Mouse (Mus musculus) CH12.LX (cell line): ENCODE data around the gene Skp2. TPM values are rescaled to one million over a fixed set of nuclear protein-coding genes. Genes with fewer than 3 reads are reported as not detected.

Experiments
- DNase-seq: peaks from one replicate; pipeline ENCODE4 v3.0.0-alpha.2; 2013; ENCODE audit errors: extremely low read depth
- H3K27ac ChIP-seq: 2 replicates; pipeline ENCODE4 v1.5.1; 2012; ENCODE audit warnings: low read depth, mild to moderate bottlenecking, control low read depth, moderate library complexity; ENCODE audit not compliant: insufficient read depth
- H3K27me3 ChIP-seq: replicated peaks from 2 replicates; pipeline ENCODE3; 2012; ENCODE audit warnings: inconsistent platforms
- H3K36me3 ChIP-seq, 2 experiments: replicated peaks in 1 of 2; 2 replicates each; pipeline versions ENCODE3 to v1.6.1; 2012; ENCODE audit warnings: inconsistent platforms in 1 of 2, low read length in 1 of 2, mild to moderate bottlenecking in 1 of 2, mixed read lengths in 1 of 2, moderate library complexity in 1 of 2; ENCODE audit not compliant: control insufficient read depth in 1 of 2, insufficient read depth in 1 of 2
- H3K4me1 ChIP-seq, 2 experiments: 2 replicates each; pipeline ENCODE4 v1.6.1; 2012; ENCODE audit warnings: inconsistent platforms in 1 of 2, moderate library complexity in 1 of 2; ENCODE audit not compliant: insufficient read depth in 2 of 2, control insufficient read depth in 1 of 2
- H3K4me2 ChIP-seq: 2 replicates; pipeline ENCODE4 v1.6.1; 2012; ENCODE audit warnings: low read depth, mild to moderate bottlenecking, control low read depth; ENCODE audit not compliant: poor library complexity, insufficient read depth, severe bottlenecking
- H3K4me3 ChIP-seq, 3 experiments: fragments of 150-350 bp in 1 of 3; sonication (generic) in 1 of 3; replicated peaks in 1 of 3; 2 replicates each; pipeline versions ENCODE3 to v1.5.1; 2011 to 2012; ENCODE audit warnings: low read depth in 2 of 3, low read length in 2 of 3, mild to moderate bottlenecking in 2 of 3, moderate library complexity in 2 of 3, control low read depth in 1 of 3, improper control_type of control experiment in 1 of 3, inconsistent platforms in 1 of 3, mixed read lengths in 1 of 3; ENCODE audit not compliant: poor library complexity in 1 of 3
- H3K79me2 ChIP-seq: replicated peaks from 2 replicates; pipeline ENCODE4 v1.6.1; 2012; ENCODE audit warnings: mild to moderate bottlenecking, moderate library complexity; ENCODE audit not compliant: control insufficient read depth, poor library complexity, insufficient read depth, severe bottlenecking; ENCODE audit errors: extremely low read depth
- H3K9ac ChIP-seq: 2 replicates; pipeline ENCODE4 v1.6.1; 2012; ENCODE audit warnings: low read depth, mild to moderate bottlenecking, control low read depth, moderate library complexity; ENCODE audit not compliant: insufficient read depth
- H3K9me3 ChIP-seq: replicated peaks from 2 replicates; pipeline ENCODE3; 2012; ENCODE audit warnings: low read length, inconsistent platforms, mixed read lengths
- BHLHE40 ChIP-seq: IDR thresholded peaks from 2 replicates; pipeline ENCODE4 v1.6.1; 2011; ENCODE audit warnings: mild to moderate bottlenecking, low read depth, low read length, improper control_type of control experiment
- CHD1 ChIP-seq: IDR thresholded peaks from 2 replicates; pipeline ENCODE4 v1.6.1; 2012; ENCODE audit warnings: low read depth, low read length, improper control_type of control experiment, inconsistent platforms
- CTCF ChIP-seq, 2 experiments: IDR thresholded peaks in 1 of 2; conservative IDR thresholded peaks in 1 of 2; 2 replicates each; pipeline ENCODE4 v1.5.1; 2011 to 2012; ENCODE audit warnings: low read depth in 2 of 2, low read length in 2 of 2, improper control_type of control experiment in 1 of 2, inconsistent platforms in 1 of 2, mild to moderate bottlenecking in 1 of 2, moderate library complexity in 1 of 2
- ELF1 ChIP-seq: IDR thresholded peaks from 2 replicates; pipeline ENCODE4 v1.6.1; 2014; ENCODE audit warnings: low read depth, mild to moderate bottlenecking, inconsistent platforms, low read length, improper control_type of control experiment
- EP300 ChIP-seq: IDR thresholded peaks from 2 replicates; pipeline ENCODE4 v1.6.1; 2011; ENCODE audit warnings: low read length, improper control_type of control experiment
- ETS1 ChIP-seq: conservative IDR thresholded peaks from 2 replicates; pipeline ENCODE4 v1.6.1; 2012; ENCODE audit warnings: low read depth, mild to moderate bottlenecking, inconsistent platforms, low read length, improper control_type of control experiment, moderate library complexity
- GABPA ChIP-seq: IDR thresholded peaks from 2 replicates; pipeline ENCODE4 v1.6.1; 2012; ENCODE audit warnings: low read depth, low read length, improper control_type of control experiment, inconsistent platforms; ENCODE audit not compliant: insufficient replicate concordance
- JUND ChIP-seq: conservative IDR thresholded peaks from 2 replicates; pipeline ENCODE4 v1.6.1; 2011; ENCODE audit warnings: low read depth, low read length, improper control_type of control experiment
- MAZ ChIP-seq: IDR thresholded peaks from 2 replicates; pipeline ENCODE4 v1.6.1; 2012; ENCODE audit warnings: low read depth, mild to moderate bottlenecking, inconsistent platforms, low read length, improper control_type of control experiment, moderate library complexity
- MYC ChIP-seq: IDR thresholded peaks from 2 replicates; pipeline ENCODE4 v1.6.1; 2011; ENCODE audit warnings: low read depth, mild to moderate bottlenecking, improper control_type of control experiment, low read length
- POLR2AphosphoS2 ChIP-seq: IDR thresholded peaks from 2 replicates; pipeline ENCODE4 v1.6.1; 2011; ENCODE audit warnings: low read depth, low read length, improper control_type of control experiment
- RAD21 ChIP-seq: IDR thresholded peaks from 2 replicates; pipeline ENCODE4 v1.6.1; 2011; ENCODE audit warnings: low read depth, mild to moderate bottlenecking, low read length, improper control_type of control experiment, moderate library complexity
- SMC3 ChIP-seq: IDR thresholded peaks from 2 replicates; pipeline ENCODE4 v1.6.1; 2011; ENCODE audit warnings: low read depth, low read length, improper control_type of control experiment
- TCF12 ChIP-seq: IDR thresholded peaks from 2 replicates; pipeline ENCODE4 v1.6.1; 2014; ENCODE audit warnings: low read depth, mild to moderate bottlenecking, inconsistent platforms, low read length, improper control_type of control experiment
- ZC3H11A ChIP-seq: IDR thresholded peaks from 2 replicates; pipeline ENCODE4 v1.6.1; 2012; ENCODE audit warnings: low read depth, mild to moderate bottlenecking, inconsistent platforms, low read length, improper control_type of control experiment
- ZKSCAN1 ChIP-seq: IDR thresholded peaks from 2 replicates; pipeline ENCODE4 v1.6.1; 2012; ENCODE audit warnings: low read depth, inconsistent platforms, low read length, improper control_type of control experiment, borderline replicate concordance
- ZMIZ1 ChIP-seq: IDR thresholded peaks from 2 replicates; pipeline ENCODE4 v1.6.1; 2012; ENCODE audit warnings: low read depth, mild to moderate bottlenecking, inconsistent platforms, low read length, improper control_type of control experiment
- ZNF384 ChIP-seq: IDR thresholded peaks from 2 replicates; pipeline ENCODE4 v1.6.1; 2012; ENCODE audit warnings: low read depth, low read length, improper control_type of control experiment, inconsistent platforms
- dilution Hi-C: fragments of 300-500 bp; cut with MboI; formaldehyde crosslinking; loops from 2 replicates; pipeline ENCODE4 v1.14.3; 2020; ENCODE audit warnings: low sequenced_read_pairs; ENCODE audit not compliant: extremely low pct_unique_long_range_greater_than_20kb, extremely low pct_ligation_motif_present
- in situ Hi-C: fragments of 300-500 bp; cut with MboI; formaldehyde crosslinking; loops from 3 replicates; pipeline ENCODE4 v1.14.3; 2019; ENCODE audit warnings: low sequenced_read_pairs, low pct_ligation_motif_present, low pct_unique_long_range_greater_than_20kb, mixed read lengths
- polyA plus RNA-seq: library from polyadenylated mRNA; unstranded; fragments of >175 nt; gene quantifications from 2 replicates; pipeline ENCODE4 v1.2.1, GENCODE M21; 2012; ENCODE audit warnings: low read depth; ENCODE audit not compliant: insufficient read length
- total RNA-seq, 2 experiments: library from RNA; depleted of rRNA; stranded (reverse); fragments of 300-350 nt in 1 of 2; fragments of >200 nt in 1 of 2; gene quantifications; 2 replicates each; pipeline ENCODE4 v1.2.3; 2012 to 2014

The Skp2 gene
- total and polyA plus RNA-seq, 3 experiments: 14.1 to 23.2 (median 23.1) TPM

DNA sequence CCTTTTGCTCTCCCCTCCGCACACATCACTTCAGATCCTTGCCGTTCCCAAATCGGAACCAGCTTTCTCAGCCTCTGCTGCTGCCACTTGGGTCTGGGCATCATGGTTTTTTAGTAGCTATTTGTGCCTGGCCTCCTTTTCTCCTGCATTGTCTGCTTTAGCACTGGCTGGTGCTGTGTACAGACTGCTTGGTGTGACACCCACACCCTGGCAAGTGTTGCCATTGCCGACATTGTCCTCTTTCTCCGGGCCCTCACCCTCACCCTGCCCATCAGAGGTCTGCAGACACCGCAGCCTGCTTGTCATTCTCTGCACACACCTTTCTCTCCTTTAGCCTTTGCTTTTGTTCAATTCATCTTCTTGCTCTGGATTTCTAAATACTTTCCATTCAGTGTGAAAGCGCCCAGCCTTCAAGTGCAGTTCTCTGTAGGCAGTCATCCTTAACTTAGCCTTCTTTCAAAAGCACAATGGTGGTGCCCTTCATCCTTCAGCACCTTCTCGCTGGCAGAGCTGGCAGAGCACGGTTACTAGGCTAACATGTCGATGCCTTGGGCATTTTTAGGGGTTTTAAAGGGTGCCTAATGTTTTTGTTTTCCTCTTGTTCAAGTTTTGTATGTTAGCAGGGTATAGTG, 54.7 kb downstream of the Skp2 start:
- H3K9me3 ChIP-seq: no peaks in the 10 kb centered on the region
- peaks cover 11 to 81% of the 10 kb centered on the region in 2 experiments for H3K36me3 ChIP-seq
- in situ Hi-C loops: no loop called here
- H3K27ac ChIP-seq: no peak overlapping the region
- no peaks in the 10 kb centered on the region for H3K27me3 ChIP-seq
- no peak overlapping the region for H3K4me2 ChIP-seq
- no peak for TF ChIP-seq ETS1
- no peak for TF ChIP-seq ZMIZ1
- TF ChIP-seq MAZ: no peak
- TF ChIP-seq POLR2AphosphoS2: no peak
- TF ChIP-seq SMC3: no peak
- no peak for TF ChIP-seq ZC3H11A
- TF ChIP-seq ZKSCAN1: no peak
- H3K79me2 ChIP-seq: no peaks in the 10 kb centered on the region
- no peak for DNase-seq
- H3K9ac ChIP-seq: no peak overlapping the region
- H3K4me3 ChIP-seq: no peak overlapping the region
- dilution Hi-C loops: no loop called here
- H3K4me1 ChIP-seq: peaks cover 0 to 10% of the 10 kb centered on the region in 2 experiments; a peak in 2 of 4 replicates

DNA sequence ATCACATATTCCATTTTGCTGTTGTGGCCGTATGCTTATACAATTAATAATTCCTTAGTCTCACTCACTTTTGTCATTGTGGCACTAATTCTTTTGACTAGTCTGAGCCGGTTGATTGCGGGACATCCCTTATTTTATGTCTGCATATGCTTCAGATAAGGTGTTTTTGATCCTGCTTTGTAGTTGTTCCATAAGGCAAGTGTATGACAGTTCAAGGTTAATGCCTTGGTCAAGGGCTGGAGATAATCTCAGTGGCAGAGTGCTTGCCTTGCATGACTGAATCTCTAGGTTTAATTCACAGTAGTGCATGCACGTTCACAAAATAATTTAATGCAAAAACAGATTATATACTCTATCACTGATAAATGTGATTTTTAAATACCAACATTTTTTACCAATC, 58.4 kb downstream of the Skp2 start:
- no peak overlapping the region for H3K9ac ChIP-seq
- H3K4me3 ChIP-seq: no peak overlapping the region
- TF ChIP-seq RAD21 (no peak), EP300 (no peak), TCF12 (no peak), JUND (no peak), BHLHE40 (no peak), GABPA (no peak), ZKSCAN1 (no peak), ETS1 (no peak), CTCF (conservative IDR thresholded peaks at IDR 0.05 in 1 of 2, IDR thresholded peaks at IDR 0.05 in 1 of 2; ENCODE audit: low read depth in 2 of 2, low read length in 2 of 2) (no peak), ZNF384 (no peak), ELF1 (no peak), CHD1 (no peak), SMC3 (no peak), MYC (no peak), ZC3H11A (no peak)
- dilution Hi-C loops: no loop called here
- DNase-seq: no peak
- H3K4me1 ChIP-seq: peaks cover 0 to 10% of the 10 kb centered on the region in 2 experiments; a peak in 2 of 4 replicates
- in situ Hi-C loops: no loop called here
- H3K36me3 ChIP-seq: peaks cover 22 to 77% of the 10 kb centered on the region in 2 experiments
- no peaks in the 10 kb centered on the region for H3K27me3 ChIP-seq
- H3K79me2 ChIP-seq: no peaks in the 10 kb centered on the region
- no peaks in the 10 kb centered on the region for H3K9me3 ChIP-seq
- no peak overlapping the region for H3K4me2 ChIP-seq
- no peak overlapping the region for H3K27ac ChIP-seq
